Mouse (Mus musculus) midbrain, embryonic 11.5 days (tissue): ENCODE data around the gene Apba2. TPM values are rescaled to one million over a fixed set of nuclear protein-coding genes. Genes with fewer than 3 reads are reported as not detected.
A peak's percentile ranks its signal among the peaks of the same experiment; 100 is the strongest.

Experiments
- ATAC-seq: fragments of 200-750 bp; cut with Nextera tagmentation; 2 replicates; pipeline ENCODE4 v1.8.0; 2017; ENCODE audit warnings: moderate TSS enrichment, moderate library complexity; ENCODE audit not compliant: low FRiP score
- DNase-seq: peaks from one replicate; pipeline ENCODE4 v3.0.0; 2015; ENCODE audit warnings: low spot score; ENCODE audit errors: missing footprints
- H3K27ac ChIP-seq: fragments of 300-500 bp; sonication (generic); 2 replicates; pipeline ENCODE4 v1.5.1; 2014; ENCODE audit warnings: low read depth, low read length
- H3K27me3 ChIP-seq: fragments of 300-500 bp; sonication (generic); 2 replicates; pipeline ENCODE4 v1.6.1; 2014; ENCODE audit warnings: mild to moderate bottlenecking, low read length, moderate library complexity, mixed read lengths; ENCODE audit not compliant: control insufficient read depth, insufficient read depth
- H3K36me3 ChIP-seq: fragments of 300-500 bp; sonication (generic); 2 replicates; pipeline ENCODE4 v1.6.1; 2014; ENCODE audit warnings: mild to moderate bottlenecking, low read length, moderate library complexity, mixed read lengths; ENCODE audit not compliant: control insufficient read depth, insufficient read depth
- H3K4me1 ChIP-seq: fragments of 300-500 bp; sonication (generic); 2 replicates; pipeline ENCODE4 v1.6.1; 2014; ENCODE audit warnings: low read length; ENCODE audit not compliant: control insufficient read depth, insufficient read depth
- H3K4me2 ChIP-seq: fragments of 300-500 bp; sonication (generic); 2 replicates; pipeline ENCODE4 v1.6.1; 2014; ENCODE audit warnings: mild to moderate bottlenecking, moderate library complexity
- H3K4me3 ChIP-seq: fragments of 300-500 bp; sonication (generic); 2 replicates; pipeline ENCODE4 v1.5.1; 2014; ENCODE audit warnings: low read depth, low read length
- H3K9ac ChIP-seq: fragments of 300-500 bp; sonication (generic); 2 replicates; pipeline ENCODE4 v1.6.1; 2014; ENCODE audit warnings: low read length
- H3K9me3 ChIP-seq: fragments of 300-500 bp; sonication (generic); 2 replicates; pipeline ENCODE4 v1.6.1; 2016; ENCODE audit warnings: low read length; ENCODE audit not compliant: control insufficient read depth
- WGBS: fragments of 180-500 bp; shearing (Covaris S2); extraction: QIAGEN DNeasy Blood & Tissue Kit; methylation state at CpG from one replicate; pipeline ENCODE4 v1.1.7; 2014; 5-methylcytosine and 5-hydroxymethylcytosine counted together
- polyA plus RNA-seq: library from polyadenylated mRNA; unstranded; fragments of >200 nt; fragmentation: Nextera tagmentation; extraction: Ambion mirVana; gene quantifications from 2 replicates; pipeline ENCODE4 v1.2.1, GENCODE M21; 2014

Gene Apba2
- polyA plus RNA-seq, 1 experiment from 2014 or later, result 82.4 TPM

DNA sequence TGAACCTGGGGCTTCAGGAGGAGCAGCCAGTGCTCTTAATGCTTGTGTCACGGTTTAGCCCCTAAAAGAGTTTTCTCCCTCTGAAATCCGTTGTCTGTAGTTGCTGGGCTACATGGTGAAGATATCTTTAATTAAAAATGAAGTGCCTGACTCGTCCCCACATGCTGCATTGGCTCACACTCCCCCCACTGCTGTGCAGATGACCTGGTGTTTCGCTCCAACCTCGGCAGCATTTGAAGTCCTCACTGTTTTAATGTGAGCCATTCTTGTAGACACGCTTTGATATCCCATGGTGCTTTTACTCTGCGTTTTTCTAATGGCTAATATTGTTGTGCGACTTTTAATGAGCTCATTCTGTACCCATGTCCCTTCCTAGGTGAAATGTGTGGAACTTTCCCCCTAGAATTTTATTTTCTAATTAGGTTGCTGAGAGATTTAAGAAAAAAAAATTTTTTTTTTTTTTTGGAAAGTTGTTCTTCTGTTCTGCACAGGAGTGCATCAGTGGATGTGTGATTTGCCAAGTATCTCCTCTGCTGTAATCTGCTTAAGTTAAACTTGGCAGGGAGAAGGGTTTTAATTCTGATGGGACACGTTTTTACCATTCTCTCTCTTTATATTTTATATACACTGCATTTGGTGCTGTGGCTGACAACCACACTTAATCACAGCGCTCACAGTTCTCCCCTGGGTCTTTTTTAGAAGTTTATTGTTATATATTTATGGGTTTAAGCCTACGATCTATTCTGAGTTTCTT is 87.3 kb downstream of the Apba2 start:
- H3K9ac ChIP-seq, result no peak overlapping the region
- no peak overlapping the region for H3K4me2 ChIP-seq
- H3K27ac ChIP-seq, result no peak overlapping the region
- H3K4me3 ChIP-seq, result no peak overlapping the region
- no peaks in the 10 kb centered on the region for H3K4me1 ChIP-seq
- WGBS, result 69% methylated on average over 11 of the region's 11 CpGs
- no peaks in the 10 kb centered on the region for H3K36me3 ChIP-seq
- H3K9me3 ChIP-seq, result no peaks in the 10 kb centered on the region; the same call in 1 of the 2 replicates
- ATAC-seq, result no peak
- H3K27me3 ChIP-seq, result no peaks in the 10 kb centered on the region
- DNase-seq, result no peak

DNA sequence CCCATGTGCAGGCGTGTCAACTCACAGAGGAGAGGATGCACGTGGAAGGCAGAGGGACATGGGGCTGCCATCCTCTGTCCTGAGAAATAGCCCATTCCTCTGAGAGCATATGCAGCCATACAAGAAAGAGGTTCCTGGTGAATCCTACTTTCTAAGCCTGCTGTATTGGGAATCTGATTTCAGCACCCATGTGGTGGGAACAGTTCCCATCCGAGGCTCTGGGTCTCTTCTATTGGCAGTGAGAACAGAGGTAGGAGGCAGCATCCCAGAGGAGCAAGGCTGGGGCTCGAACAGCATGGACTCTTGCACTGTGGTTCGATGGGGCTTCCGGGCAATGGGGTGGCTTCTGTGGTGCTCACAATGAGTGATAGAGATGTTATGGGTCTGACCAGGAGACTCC is 93.8 kb downstream of the Apba2 start:
- no peak overlapping the region for H3K4me3 ChIP-seq
- ATAC-seq (no peak), DNase-seq (no peak)
- no peak overlapping the region for H3K27ac ChIP-seq
- no peaks in the 10 kb centered on the region; the same call in 1 of the 2 replicates for H3K9me3 ChIP-seq
- WGBS, result 77% methylated on average over 6 of the region's 6 CpGs
- no peak overlapping the region for H3K9ac ChIP-seq
- H3K4me2 ChIP-seq, result no peak overlapping the region
- no peaks in the 10 kb centered on the region for H3K27me3 ChIP-seq
- no peaks in the 10 kb centered on the region for H3K4me1 ChIP-seq
- no peaks in the 10 kb centered on the region for H3K36me3 ChIP-seq

GRCm38 (mm10) chr7:64596652-64597051 is 95.1 kb downstream of the Apba2 start:
- Histone ChIP-seq H3K27me3 (no peaks in the 10 kb centered on the region), H3K9ac (no peak overlapping the region), H3K4me2 (no peak overlapping the region), H3K27ac (no peak overlapping the region), H3K36me3 (no peaks in the 10 kb centered on the region), H3K9me3 (no peaks in the 10 kb centered on the region), H3K4me1 (no peaks in the 10 kb centered on the region), H3K4me3 (no peak overlapping the region)
- no peak for ATAC-seq
- DNase-seq, result no peak
- 76% methylated on average over 9 of the region's 9 CpGs for WGBS

- WGBS, result 89% methylated on average over 3 of the region's 3 CpGs
- no peak overlapping the region for H3K4me3 ChIP-seq
- ATAC-seq (no peak), DNase-seq (no peak)
- no peaks in the 10 kb centered on the region for H3K9me3 ChIP-seq
- H3K4me1 ChIP-seq, result no peaks in the 10 kb centered on the region
- no peak overlapping the region for H3K9ac ChIP-seq
- no peaks in the 10 kb centered on the region for H3K27me3 ChIP-seq
- H3K27ac ChIP-seq, result no peak overlapping the region
- H3K4me2 ChIP-seq, result no peak overlapping the region
- no peaks in the 10 kb centered on the region for H3K36me3 ChIP-seq
These were observed 108.4 kb downstream of the Apba2 start for GRCm38 (mm10) chr7:64609866-64610265.

GRCm38 (mm10) chr7:64610875-64611274 is 109.4 kb downstream of the Apba2 start:
- Histone ChIP-seq H3K36me3 (no peaks in the 10 kb centered on the region), H3K9me3 (no peaks in the 10 kb centered on the region), H3K4me3 (no peak overlapping the region), H3K27me3 (no peaks in the 10 kb centered on the region), H3K27ac (no peak overlapping the region), H3K9ac (no peak overlapping the region), H3K4me2 (no peak overlapping the region), H3K4me1 (no peaks in the 10 kb centered on the region)
- 58% methylated on average over 4 of the region's 4 CpGs for WGBS
- DNase-seq (no peak), ATAC-seq (no peak)

GRCm38 (mm10) chr7:64619261-64619660 is 117.8 kb downstream of the Apba2 start:
- ATAC-seq (no peak), DNase-seq (peak; percentile 62)
- Histone ChIP-seq H3K36me3 (no peaks in the 10 kb centered on the region), H3K27ac (no peak overlapping the region), H3K4me2 (no peak overlapping the region), H3K9ac (no peak overlapping the region), H3K9me3 (no peaks in the 10 kb centered on the region), H3K27me3 (no peaks in the 10 kb centered on the region), H3K4me1 (no peaks in the 10 kb centered on the region), H3K4me3 (no peak overlapping the region)
- WGBS, result 96% methylated on average over 4 of the region's 4 CpGs

DNA sequence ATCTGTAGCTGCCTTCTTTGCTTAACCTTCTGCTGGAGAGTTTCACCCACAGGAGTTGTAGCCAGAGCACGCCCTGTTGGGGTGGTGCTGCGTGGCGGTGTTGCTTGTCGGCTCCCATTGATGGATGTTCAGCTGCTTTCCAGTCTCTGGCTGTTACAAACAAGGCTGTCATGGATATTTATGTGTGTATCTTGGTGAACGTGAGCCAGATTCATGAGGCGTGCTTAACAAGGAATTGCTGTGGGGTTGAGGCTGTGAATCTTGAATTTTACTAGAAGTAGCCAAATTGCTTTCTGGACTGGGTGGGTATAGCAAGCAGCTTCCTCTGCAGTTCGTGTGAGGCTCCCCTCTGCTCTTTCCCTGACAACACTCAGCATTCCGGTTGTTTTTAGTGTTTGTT is 125.0 kb downstream of the Apba2 start:
- Histone ChIP-seq H3K27me3 (no peaks in the 10 kb centered on the region), H3K9me3 (no peaks in the 10 kb centered on the region), H3K4me1 (peaks cover 5% of the 10 kb centered on the region; the same call in 1 of the 2 replicates), H3K36me3 (no peaks in the 10 kb centered on the region), H3K27ac (no peak overlapping the region), H3K4me2 (no peak overlapping the region), H3K9ac (no peak overlapping the region), H3K4me3 (no peak overlapping the region)
- no peak for DNase-seq
- no peak for ATAC-seq
- WGBS, result 90% methylated on average over 8 of the region's 8 CpGs

- WGBS, result 57% methylated on average over 8 of the region's 8 CpGs
These were observed 126.6 kb downstream of the Apba2 start for GRCm38 (mm10) chr7:64627972-64628655.

DNA sequence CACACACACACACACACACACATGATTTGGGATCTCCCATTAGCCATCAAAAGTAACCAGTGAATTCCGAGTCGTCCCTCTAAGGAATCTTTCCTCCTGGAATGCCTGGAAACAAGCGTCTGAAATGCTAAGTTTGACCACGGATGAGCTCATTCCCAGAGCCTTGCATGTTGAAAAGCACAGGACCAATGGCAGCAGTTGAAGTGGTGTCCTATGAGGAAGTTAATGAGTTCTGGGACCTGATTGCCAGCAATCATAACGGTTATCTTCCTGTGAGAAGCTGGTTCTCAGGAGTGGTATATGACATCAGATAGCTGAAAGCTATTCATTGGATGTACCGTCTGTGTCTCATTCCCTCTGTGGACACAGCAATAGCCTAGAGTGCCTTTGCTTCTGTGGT is 129.2 kb downstream of the Apba2 start:
- Histone ChIP-seq H3K4me1 (peaks cover 36% of the 10 kb centered on the region), H3K36me3 (no peaks in the 10 kb centered on the region), H3K27ac (no peak overlapping the region), H3K27me3 (no peaks in the 10 kb centered on the region), H3K9me3 (no peaks in the 10 kb centered on the region), H3K4me3 (no peak overlapping the region), H3K9ac (no peak overlapping the region), H3K4me2 (no peak overlapping the region)
- ATAC-seq (no peak), DNase-seq (peak; percentile 57)
- WGBS, result 92% methylated on average over 6 of the region's 6 CpGs

More at GRCm38 (mm10) chr7:64627972-64628655, 126.6 kb downstream of the Apba2 start:
- ATAC-seq (no peak), DNase-seq (peak; percentile 41)
- Histone ChIP-seq H3K9me3 (no peaks in the 10 kb centered on the region), H3K4me3 (no peak overlapping the region), H3K27me3 (no peaks in the 10 kb centered on the region), H3K27ac (no peak overlapping the region), H3K4me1 (peaks cover 21% of the 10 kb centered on the region), H3K36me3 (no peaks in the 10 kb centered on the region), H3K4me2 (no peak overlapping the region), H3K9ac (no peak overlapping the region)
